Mouse (Mus musculus) olfactory bulb, adult 2 months (tissue): ENCODE data around the gene B3galt1.

Experiments used
- CTCF ChIP-seq: fragments of 200-500 bp; IDR thresholded peaks from 2 replicates; pipeline ENCODE4 v1.5.1; 2012; ENCODE audit warnings: low read depth, mild to moderate bottlenecking, low read length, moderate library complexity; ENCODE audit not compliant: insufficient read depth
- POLR2A ChIP-seq: fragments of 200-500 bp; IDR thresholded peaks from 2 replicates; pipeline ENCODE4 v1.6.1; 2012; ENCODE audit warnings: mild to moderate bottlenecking, low read depth, low read length, moderate library complexity; ENCODE audit not compliant: insufficient read depth

GRCm38 (mm10) chr2:67977620-67978262, 412.1 kb downstream of the B3galt1 start:
- no peak for TF ChIP-seq CTCF
- no peak for TF ChIP-seq POLR2A
